Mouse (Mus musculus): Measurements from ENCODE around the gene Sap18b.
"Not testable (repeated sequence)": the region's sequence is repeated elsewhere in the genome, so short reads cannot be mapped to it uniquely, and the experiment has no call there.

The Sap18b gene

GRCm38 (mm10) chr8:95822699-95823098 is 2.4 kb upstream of the Sap18b start:
- DNase-seq: no peak

- DNase-seq: no peak
Observed at GRCm38 (mm10) chr8:95830144-95830543, 5.0 kb downstream of the Sap18b start.

- peak; percentile 85 for DNase-seq
Observed at GRCm38 (mm10) chr8:95832603-95833434, 7.7 kb downstream of the Sap18b start.

- DNase-seq: no peak
Observed at GRCm38 (mm10) chr8:95833435-95833984, 8.4 kb downstream of the Sap18b start.

GRCm38 (mm10) chr8:95835891-95836290 is 10.7 kb downstream of the Sap18b start:
- no peak for DNase-seq

GRCm38 (mm10) chr8:95837266-95837665 is 12.1 kb downstream of the Sap18b start:
- DNase-seq: no peak

GRCm38 (mm10) chr8:95839289-95839688 is 14.1 kb downstream of the Sap18b start:
- no peak for DNase-seq

- DNase-seq: no peak
Observed at GRCm38 (mm10) chr8:95841436-95841835, 16.3 kb downstream of the Sap18b start.

- no peak for DNase-seq
Observed at GRCm38 (mm10) chr8:95843968-95844367, 18.8 kb downstream of the Sap18b start.

GRCm38 (mm10) chr8:95845026-95845425 is 19.9 kb downstream of the Sap18b start:
- no peak for DNase-seq

GRCm38 (mm10) chr8:95848061-95848551 is 23.0 kb downstream of the Sap18b start:
- no peak for DNase-seq

- DNase-seq: no peak
Observed at GRCm38 (mm10) chr8:95848734-95849464, 23.8 kb downstream of the Sap18b start.

- DNase-seq: no peak
Observed at GRCm38 (mm10) chr8:95850326-95850725, 25.2 kb downstream of the Sap18b start.

- no peak for DNase-seq
Observed at GRCm38 (mm10) chr8:95852290-95852689, 27.1 kb downstream of the Sap18b start.

- peak; percentile 67 for DNase-seq
Observed at GRCm38 (mm10) chr8:95853102-95853843, 28.1 kb downstream of the Sap18b start, which contains the start of gene Slc38a7. Gene Slc38a7, minus strand, starts transcription at chr8:95853539.

GRCm38 (mm10) chr8:95854174-95854573 is 29.0 kb downstream of the Sap18b start:
- DNase-seq: no peak

GRCm38 (mm10) chr8:95863761-95864440 is 38.8 kb downstream of the Sap18b start:
- not testable (repeated sequence) for DNase-seq

GRCm38 (mm10) chr8:95864851-95865250 is 39.7 kb downstream of the Sap18b start:
- not testable (repeated sequence) for DNase-seq

GRCm38 (mm10) chr8:95871690-95872089 is 46.5 kb downstream of the Sap18b start:
- DNase-seq: no peak

- DNase-seq: no peak
Observed at GRCm38 (mm10) chr8:95875270-95875669, 50.1 kb downstream of the Sap18b start.
